Mouse (Mus musculus) inflammation-experienced regulatory T-cells (primary cell): Measurements from ENCODE around the gene Kcnk1. TPM values are rescaled to one million over a fixed set of nuclear protein-coding genes. Genes with fewer than 3 reads are reported as not detected.

Source experiments
- polyA plus RNA-seq, 2 experiments: library from polyadenylated mRNA; unstranded; fragments of 100-300 nt; shearing (Covaris generic); gene quantifications; one replicate each; pipeline ENCODE4 v1.2.1; 2017

Kcnk1 gene
- polyA plus RNA-seq: 1 to 10 TPM in 1 of 2 experiments, not detected in 1; 1.1 TPM

DNA sequence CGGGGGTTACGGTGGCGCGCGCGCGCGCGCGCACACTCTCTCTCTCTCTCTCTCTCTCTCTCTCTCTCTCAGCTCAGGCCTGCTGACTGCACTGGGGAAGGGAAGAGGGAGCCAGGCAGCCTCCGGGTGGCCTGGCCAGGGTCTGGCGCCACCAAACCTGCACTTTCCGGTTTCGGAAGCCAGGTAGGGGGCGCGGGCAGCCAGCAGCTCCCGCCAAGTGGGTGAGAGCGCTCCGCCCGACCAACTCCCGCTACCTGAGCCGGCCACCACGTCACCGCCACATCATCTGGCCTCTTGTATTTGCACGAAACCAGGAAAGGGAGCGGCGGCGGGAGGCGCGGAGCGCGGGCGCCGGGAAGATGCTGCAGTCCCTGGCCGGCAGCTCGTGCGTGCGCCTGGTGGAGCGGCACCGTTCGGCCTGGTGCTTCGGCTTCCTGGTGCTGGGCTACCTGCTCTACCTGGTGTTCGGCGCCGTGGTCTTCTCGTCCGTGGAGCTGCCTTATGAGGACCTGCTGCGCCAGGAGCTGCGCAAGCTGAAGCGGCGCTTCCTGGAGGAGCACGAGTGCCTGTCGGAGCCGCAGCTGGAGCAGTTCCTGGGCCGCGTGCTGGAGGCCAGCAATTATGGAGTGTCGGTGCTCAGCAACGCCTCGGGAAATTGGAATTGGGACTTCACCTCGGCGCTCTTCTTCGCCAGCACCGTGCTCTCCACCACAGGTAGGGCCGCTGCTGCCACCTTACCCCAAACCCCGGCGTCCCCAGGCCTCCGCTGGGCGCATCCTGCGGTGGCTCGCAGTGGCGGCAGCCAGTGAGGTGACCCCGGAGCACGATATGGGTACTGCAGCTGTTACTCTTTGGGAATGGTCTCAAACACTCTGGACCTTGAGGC lies at the start of gene Kcnk1:
TSS of gene Kcnk1 (plus strand) at position 70 of the 886 bp plus-strand sequence.

Other genes with a start within 250 kb of the Kcnk1 start
- 1 to 10 TPM in 1 of 2 experiments, under 1 TPM in 1; 0.57 to 7.2 TPM for gene Pcnx2, start 96.9 kb upstream of the Kcnk1 start, polyA plus RNA-seq
- under 1 TPM; 0.10 to 0.12 TPM for gene Map3k21, start 84.7 kb upstream of the Kcnk1 start, polyA plus RNA-seq